In the genomic region with DNA sequence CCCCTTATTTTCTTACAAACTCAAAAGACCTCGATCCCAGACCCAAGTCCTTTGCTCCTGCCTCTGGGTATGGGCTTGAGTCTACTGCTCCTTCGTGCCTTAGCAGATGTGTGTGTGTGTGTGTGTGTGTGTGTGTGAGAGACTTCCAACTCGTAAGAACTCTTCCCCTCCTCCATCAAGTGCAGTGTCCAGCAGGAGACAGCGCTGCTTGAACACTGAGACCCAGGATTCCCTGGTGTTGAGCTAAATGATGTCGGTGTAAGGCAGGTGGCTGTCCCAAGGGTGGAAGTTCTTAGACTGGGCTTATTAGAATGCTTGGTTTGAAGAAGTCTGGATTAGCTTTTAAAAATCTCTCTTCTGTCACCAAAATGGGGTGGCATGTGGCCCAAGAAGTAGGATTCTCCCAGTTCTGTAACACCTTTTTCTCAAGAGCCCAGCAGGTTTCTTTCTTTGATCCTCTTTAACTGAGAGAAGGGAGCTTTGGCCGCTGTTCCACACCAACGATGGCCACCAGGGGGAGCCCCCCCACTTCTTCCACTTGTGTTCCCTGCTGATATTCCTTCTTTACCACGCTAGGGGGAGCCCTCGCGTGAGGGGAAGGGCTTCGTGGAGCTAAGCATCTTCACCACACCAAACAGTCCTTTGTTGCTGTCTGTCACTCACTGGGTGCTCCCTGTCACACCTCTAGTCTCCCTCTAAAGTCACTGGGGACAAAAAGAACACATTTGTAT, we compare ENCODE assay signal across 7 mouse cellular contexts. TPM values are rescaled to one million over a fixed set of nuclear protein-coding genes. Genes with fewer than 3 reads are reported as not detected.
A peak's percentile ranks its signal among the peaks of the same experiment; 100 is the strongest.
DNase-seq lines count a peak whose midpoint lies in the region; ATAC-seq and TF ChIP-seq lines count a peak whose summit lies in the region.

No protein-coding gene starts in this region.

- ATAC-seq in common myeloid progenitor, adult 5-6 weeks (replicated peaks; ENCODE audit: low read depth, poor library complexity, severe bottlenecking): peak; percentile 90
- ATAC-seq in intestine, postnatal 0 days: no peak
- peak; percentile 81; the same call in 1 of the 2 replicates for ATAC-seq in midbrain, embryonic 14.5 days (ENCODE audit: low FRiP score, low TSS enrichment)

- no peaks in the 10 kb centered on the region for H3K27me3 ChIP-seq in intestine, postnatal 0 days (replicated peaks; ENCODE audit: control insufficient read depth, insufficient read depth, low read length)
- H3K27me3 ChIP-seq in midbrain, embryonic 14.5 days (ENCODE audit: control insufficient read depth, insufficient read depth, low read length): no peaks in the 10 kb centered on the region

- no peaks in the 10 kb centered on the region for H3K36me3 ChIP-seq in intestine, postnatal 0 days (ENCODE audit: control insufficient read depth, insufficient read depth)
- H3K36me3 ChIP-seq in midbrain, embryonic 14.5 days (ENCODE audit: control insufficient read depth, insufficient read depth, low read length): no peaks in the 10 kb centered on the region

- peak; percentile 77 to 91 for DNase-seq in adrenal gland, adult (ENCODE audit: inconsistent age in 2 of 2, low spot score in 1 of 2)
- peak; percentile 88 for DNase-seq in gastrocnemius, postnatal 10 days
- DNase-seq in left cerebral cortex, postnatal 4 days: peak; percentile 85
- peak; percentile 92 for DNase-seq in midbrain, embryonic 14.5 days
- DNase-seq in spleen, adult 12 weeks (ENCODE audit: low spot score): peak; percentile 83

- H3K9ac ChIP-seq in intestine, postnatal 0 days (ENCODE audit: low read depth, low read length): no peak overlapping the region
- no peak overlapping the region for H3K9ac ChIP-seq in midbrain, embryonic 14.5 days (replicated peaks; ENCODE audit: low read length)

- H3K4me2 ChIP-seq in intestine, postnatal 0 days (replicated peaks; ENCODE audit: low read depth): no peak overlapping the region
- H3K4me2 ChIP-seq in midbrain, embryonic 14.5 days (ENCODE audit: low read length): no peak overlapping the region

- H3K4me3 ChIP-seq in intestine, postnatal 0 days (ENCODE audit: low read depth, low read length): no peak overlapping the region
- no peak overlapping the region for H3K4me3 ChIP-seq in midbrain, embryonic 14.5 days (replicated peaks; ENCODE audit: low read depth, low read length)

- H3K27ac ChIP-seq in intestine, postnatal 0 days (ENCODE audit: low read depth, low read length): no peak overlapping the region
- H3K27ac ChIP-seq in midbrain, embryonic 14.5 days (replicated peaks; ENCODE audit: low read depth, low read length): no peak overlapping the region

- 21% methylated on average over 11 of the region's 11 CpGs for WGBS in intestine, postnatal 0 days
- 28% methylated on average over 11 of the region's 11 CpGs for WGBS in midbrain, embryonic 14.5 days

- peak; percentile 100 for TF ChIP-seq CTCF in intestine, postnatal 0 days (IDR thresholded peaks at IDR 0.05; ENCODE audit: low read depth)

- no peaks in the 10 kb centered on the region for H3K4me1 ChIP-seq in intestine, postnatal 0 days (replicated peaks; ENCODE audit: control insufficient read depth, insufficient read depth, low read length)
- no peaks in the 10 kb centered on the region for H3K4me1 ChIP-seq in midbrain, embryonic 14.5 days (ENCODE audit: control insufficient read depth, insufficient read depth, low read length)

- H3K9me3 ChIP-seq in intestine, postnatal 0 days (ENCODE audit: control insufficient read depth): no peaks in the 10 kb centered on the region
- no peaks in the 10 kb centered on the region for H3K9me3 ChIP-seq in midbrain, embryonic 14.5 days (ENCODE audit: control insufficient read depth, low read length)

- intact Hi-C loops in left cerebral cortex, postnatal 4 days (cut with DNase I): loop anchor here (2.0 kb wide), 1 partner anchor 50 kb away; no protein-coding TSS in a partner anchor

RNA-seq across cellular contexts. Expression of gene Gsto2, which starts 17.0 kb away (rescaled TPM):
- total RNA-seq in common myeloid progenitor, adult 5-6 weeks (2017): not detected in 2 replicates
- 1 to 10 TPM; 1.2 to 1.4 TPM for total RNA-seq in gastrocnemius, postnatal 10 days (2021)
- 0.95 and 0.98 TPM in 2 replicates for polyA plus RNA-seq in intestine, postnatal 0 days (2015; fragmentation: Nextera tagmentation; extraction: Ambion mirVana)
- under 1 TPM; 0.78 to 0.93 TPM for total RNA-seq in left cerebral cortex, postnatal 4 days (2021)
- polyA plus RNA-seq in midbrain, embryonic 14.5 days (2014; fragmentation: Nextera tagmentation; extraction: Ambion mirVana): 1.0 and 1.2 TPM in 2 replicates

RNA-seq across cellular contexts. Expression of gene Gsto1, which starts 27.5 kb away (rescaled TPM):
- 156 and 163 TPM in 2 replicates for total RNA-seq in common myeloid progenitor, adult 5-6 weeks (2017)
- 10 to 100 TPM; 28.1 to 30.1 TPM for total RNA-seq in gastrocnemius, postnatal 10 days (2021)
- 742 and 817 TPM in 2 replicates for polyA plus RNA-seq in intestine, postnatal 0 days (2015; fragmentation: Nextera tagmentation; extraction: Ambion mirVana)
- total RNA-seq in left cerebral cortex, postnatal 4 days (2021): 10 to 100 TPM; 88.3 to 91.0 TPM
- polyA plus RNA-seq in midbrain, embryonic 14.5 days (2014; fragmentation: Nextera tagmentation; extraction: Ambion mirVana): 115 and 150 TPM in 2 replicates

RNA-seq across cellular contexts. Expression of gene Cfap43, which starts 36.8 kb away (rescaled TPM):
- total RNA-seq in common myeloid progenitor, adult 5-6 weeks (2017): 0.15 TPM in 1 of 2 replicates, not detected in the other
- total RNA-seq in gastrocnemius, postnatal 10 days (2021): not detected
- 0.16 and 0.22 TPM in 2 replicates for polyA plus RNA-seq in intestine, postnatal 0 days (2015; fragmentation: Nextera tagmentation; extraction: Ambion mirVana)
- 1 to 10 TPM; 1.2 to 1.7 TPM for total RNA-seq in left cerebral cortex, postnatal 4 days (2021)
- polyA plus RNA-seq in midbrain, embryonic 14.5 days (2014; fragmentation: Nextera tagmentation; extraction: Ambion mirVana): 0.47 and 0.77 TPM in 2 replicates

RNA-seq across cellular contexts. Expression of gene Itprip, which starts 36.8 kb away (rescaled TPM):
- 13.6 and 16.1 TPM in 2 replicates for total RNA-seq in common myeloid progenitor, adult 5-6 weeks (2017)
- 1 to 10 TPM; 1.8 to 1.9 TPM for total RNA-seq in gastrocnemius, postnatal 10 days (2021)
- polyA plus RNA-seq in intestine, postnatal 0 days (2015; fragmentation: Nextera tagmentation; extraction: Ambion mirVana): 2.6 and 2.7 TPM in 2 replicates
- total RNA-seq in left cerebral cortex, postnatal 4 days (2021): 1 to 10 TPM; 2.3 to 2.8 TPM
- 3.4 and 5.2 TPM in 2 replicates for polyA plus RNA-seq in midbrain, embryonic 14.5 days (2014; fragmentation: Nextera tagmentation; extraction: Ambion mirVana)

RNA-seq across cellular contexts. Expression of gene Cfap58, which starts 55.2 kb away (rescaled TPM):
- not detected in 2 replicates for total RNA-seq in common myeloid progenitor, adult 5-6 weeks (2017)
- total RNA-seq in gastrocnemius, postnatal 10 days (2021): not detected
- polyA plus RNA-seq in intestine, postnatal 0 days (2015; fragmentation: Nextera tagmentation; extraction: Ambion mirVana): not detected in 2 replicates
- under 1 TPM; 0.36 to 0.77 TPM for total RNA-seq in left cerebral cortex, postnatal 4 days (2021)
- 0.47 and 0.89 TPM in 2 replicates for polyA plus RNA-seq in midbrain, embryonic 14.5 days (2014; fragmentation: Nextera tagmentation; extraction: Ambion mirVana)
